Mouse (Mus musculus): Measurements from ENCODE around the gene Atg9a.

GRCm38 (mm10) chr1:75158990-75159389 lies 33.0 kb downstream of the Atg9a start:
- TF ChIP-seq CTCF (IDR thresholded peaks at IDR 0.05 in 2 of 3, conservative IDR thresholded peaks at IDR 0.05 in 1 of 3; ENCODE audit: control insufficient read depth in 1 of 3, insufficient read depth in 1 of 3, low read depth in 2 of 3, low read length in 3 of 3, poor library complexity in 1 of 3, severe bottlenecking in 1 of 3) (no peak), POLR2A (IDR thresholded peaks at IDR 0.05; ENCODE audit: control insufficient read depth in 1 of 2, insufficient read depth in 1 of 2, low read depth in 1 of 2, low read length in 2 of 2, poor library complexity in 1 of 2) (no peak)
